Mouse (Mus musculus) hindbrain, embryonic 12.5 days (tissue): ENCODE measurements around the gene Rfwd3. TPM values are rescaled to one million over a fixed set of nuclear protein-coding genes. Genes with fewer than 3 reads are reported as not detected.
"Not testable (repeated sequence)": the region's sequence is repeated elsewhere in the genome, so short reads cannot be mapped to it uniquely, and the experiment has no call there.

Experiments used
- ATAC-seq: fragments of 200-750 bp; cut with Nextera tagmentation; 2 replicates; pipeline ENCODE4 v1.8.0; 2017; ENCODE audit warnings: moderate TSS enrichment; ENCODE audit not compliant: low FRiP score
- H3K27ac ChIP-seq: fragments of 300-500 bp; sonication (generic); 2 replicates; pipeline ENCODE4 v1.5.1; 2016; ENCODE audit warnings: mild to moderate bottlenecking
- H3K27me3 ChIP-seq: fragments of 300-500 bp; sonication (generic); 2 replicates; pipeline ENCODE4 v1.6.1; 2016; ENCODE audit warnings: mild to moderate bottlenecking
- H3K36me3 ChIP-seq: fragments of 300-500 bp; sonication (generic); 2 replicates; pipeline ENCODE4 v1.6.1; 2016; ENCODE audit warnings: mild to moderate bottlenecking
- H3K4me1 ChIP-seq: fragments of 300-500 bp; sonication (generic); 2 replicates; pipeline ENCODE4 v1.6.1; 2016
- H3K4me2 ChIP-seq: fragments of 300-500 bp; sonication (generic); replicated peaks from 2 replicates; pipeline ENCODE4 v1.6.1; 2016; ENCODE audit warnings: mild to moderate bottlenecking
- H3K4me3 ChIP-seq: fragments of 300-500 bp; sonication (generic); 2 replicates; pipeline ENCODE4 v1.5.1; 2016; ENCODE audit warnings: mild to moderate bottlenecking
- H3K9ac ChIP-seq: fragments of 300-500 bp; sonication (generic); 2 replicates; pipeline ENCODE4 v1.6.1; 2016; ENCODE audit warnings: mild to moderate bottlenecking, moderate library complexity
- H3K9me3 ChIP-seq: fragments of 300-500 bp; sonication (generic); replicated peaks from 2 replicates; pipeline ENCODE4 v1.6.1; 2016; ENCODE audit warnings: mild to moderate bottlenecking
- WGBS: fragments of 180-500 bp; shearing (Covaris S2); methylation state at CpG from one replicate; pipeline ENCODE4 v1.1.7; 2016; 5-methylcytosine and 5-hydroxymethylcytosine counted together
- polyA plus RNA-seq: library from polyadenylated mRNA; unstranded; fragments of >200 nt; fragmentation: Nextera tagmentation; extraction: Ambion mirVana; gene quantifications from 2 replicates; pipeline ENCODE4 v1.2.1, GENCODE M21; 2016

The Rfwd3 gene
- 53.5 and 56.0 TPM in 2 replicates for polyA plus RNA-seq

GRCm38 (mm10) chr8:111299821-111300568, at the start of gene Rfwd3:
Gene Rfwd3, minus strand, starts transcription at chr8:111300222.
- H3K36me3 ChIP-seq = peaks cover 18% of the 10 kb centered on the region
- under 1% methylated on average over 60 of the region's 67 CpGs for WGBS
- H3K4me1 ChIP-seq = peaks cover 14% of the 10 kb centered on the region
- no peaks in the 10 kb centered on the region for H3K9me3 ChIP-seq
- peak within 1 kb of the TSS; percentile 94 for H3K4me3 ChIP-seq
- peak within 1 kb of the TSS; percentile 89 for H3K9ac ChIP-seq
- H3K27ac ChIP-seq = peak within 1 kb of the TSS; percentile 85
- no peaks in the 10 kb centered on the region for H3K27me3 ChIP-seq
- ATAC-seq = peak; percentile 99
- H3K4me2 ChIP-seq = peak within 1 kb of the TSS; percentile 69

DNA sequence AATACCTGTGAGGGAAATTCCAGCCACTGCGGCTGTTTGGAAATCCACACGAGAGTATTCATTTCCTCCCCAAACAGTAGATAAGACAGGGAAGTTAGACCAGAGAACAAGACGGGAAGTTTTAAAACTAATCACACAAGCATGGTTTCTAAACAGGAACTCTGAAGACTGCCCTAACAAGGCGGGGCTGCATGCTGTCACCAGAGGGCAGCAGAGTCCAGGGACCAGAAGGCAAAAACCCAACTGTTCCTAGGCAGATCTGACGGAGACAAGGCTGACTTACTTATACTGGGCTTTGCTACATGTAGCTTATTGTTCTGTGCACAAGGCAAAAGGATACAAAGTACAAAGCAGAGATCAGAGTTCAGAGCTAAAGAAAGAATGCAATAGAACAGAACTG, 43.2 kb upstream of the Rfwd3 start:
- Histone ChIP-seq H3K9me3 (no peaks in the 10 kb centered on the region), H3K36me3 (no peaks in the 10 kb centered on the region), H3K4me2 (no peak overlapping the region), H3K9ac (no peak overlapping the region), H3K4me3 (no peak overlapping the region), H3K27me3 (peaks cover 19% of the 10 kb centered on the region; the same call in 1 of the 2 replicates), H3K27ac (no peak overlapping the region), H3K4me1 (no peaks in the 10 kb centered on the region)
- WGBS = 18% methylated on average over 5 of the region's 5 CpGs
- ATAC-seq = no peak

GRCm38 (mm10) chr8:111340186-111340585, 40.2 kb upstream of the Rfwd3 start:
- WGBS = 75% methylated on average over 3 of the region's 3 CpGs
- H3K27me3 ChIP-seq = peaks cover 29% of the 10 kb centered on the region
- H3K27ac ChIP-seq = no peak overlapping the region

DNA sequence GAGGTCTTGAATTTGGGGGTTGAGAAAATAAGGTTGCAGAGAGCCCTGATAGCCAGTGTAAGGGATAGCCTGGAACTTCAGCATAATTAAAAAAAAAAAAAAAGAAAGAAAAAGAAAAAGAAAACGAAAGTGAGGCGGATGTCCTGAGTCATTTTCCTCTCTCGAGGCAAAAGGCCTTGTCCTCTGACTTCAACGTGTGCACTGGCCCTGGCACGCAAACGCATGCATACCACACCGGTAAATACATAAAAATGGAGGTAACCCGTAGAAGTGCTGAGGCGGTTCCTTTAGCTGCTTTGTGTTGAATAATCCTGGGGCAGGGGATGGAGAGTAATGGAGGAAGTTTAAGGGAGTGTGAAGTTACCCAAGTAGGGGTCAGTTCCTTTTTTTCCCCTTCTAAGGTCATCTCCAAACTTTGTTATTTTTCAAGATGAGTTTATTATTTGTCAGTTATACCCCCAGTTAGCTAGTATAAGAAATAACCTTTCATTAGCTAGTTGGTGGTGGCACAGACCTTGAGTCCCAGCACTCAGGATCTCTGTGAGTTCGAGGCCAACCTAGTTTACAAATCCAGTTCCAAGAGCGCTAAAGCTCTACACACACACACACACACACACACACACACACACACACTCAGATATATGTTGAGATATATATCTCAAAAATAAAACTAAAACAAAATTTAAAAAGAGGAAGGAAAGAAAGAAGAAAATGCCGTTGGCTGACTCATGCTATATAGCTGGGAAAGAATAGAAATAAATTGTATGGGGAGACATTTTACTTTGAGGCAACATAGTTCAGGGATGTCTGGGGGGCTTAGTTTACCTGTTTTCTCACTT, 38.6 kb upstream of the Rfwd3 start:
- H3K27me3 ChIP-seq = peaks cover 29% of the 10 kb centered on the region
- H3K9ac ChIP-seq = no peak overlapping the region
- peaks cover 8% of the 10 kb centered on the region for H3K4me1 ChIP-seq
- ATAC-seq = no peak
- H3K36me3 ChIP-seq = no peaks in the 10 kb centered on the region
- WGBS = 43% methylated on average over 12 of the region's 12 CpGs
- H3K4me3 ChIP-seq = peak overlapping the region; percentile 32
- H3K4me2 ChIP-seq = peak overlapping the region; percentile 63
- no peak overlapping the region for H3K27ac ChIP-seq
- H3K9me3 ChIP-seq = no peaks in the 10 kb centered on the region

More at GRCm38 (mm10) chr8:111340186-111340585, 40.2 kb upstream of the Rfwd3 start:
- no peak overlapping the region for H3K4me3 ChIP-seq
- H3K9me3 ChIP-seq = no peaks in the 10 kb centered on the region
- no peak overlapping the region for H3K9ac ChIP-seq
- no peak overlapping the region for H3K4me2 ChIP-seq
- no peaks in the 10 kb centered on the region for H3K36me3 ChIP-seq
- H3K4me1 ChIP-seq = peaks cover 8% of the 10 kb centered on the region
- ATAC-seq = no peak

- Histone ChIP-seq H3K9me3 (no peaks in the 10 kb centered on the region), H3K4me3 (peak within 1 kb of the TSS; percentile 32), H3K4me1 (peaks cover 8% of the 10 kb centered on the region), H3K27ac (no peak within 1 kb of the TSS), H3K36me3 (no peaks in the 10 kb centered on the region), H3K27me3 (peaks cover 29% of the 10 kb centered on the region), H3K4me2 (peak within 1 kb of the TSS; percentile 63), H3K9ac (0 out of 2 replicates have a peak within 1 kb of the TSS, but pooled peaks have one; percentile 20)
- 1% methylated on average over 29 of the region's 29 CpGs for WGBS
- ATAC-seq = no peak
Observed at GRCm38 (mm10) chr8:111337890-111338347, 37.9 kb upstream of the Rfwd3 start, which contains the start of gene Mlkl. Gene Mlkl, minus strand, starts transcription at chr8:111338177.

GRCm38 (mm10) chr8:111337311-111337889, 37.4 kb upstream of the Rfwd3 start:
- no peak for ATAC-seq
- Histone ChIP-seq H3K27ac (no peak overlapping the region), H3K9ac (0 out of 2 replicates have a peak overlapping the region, but pooled peaks have one; percentile 20), H3K4me2 (peak overlapping the region; percentile 63), H3K4me1 (peaks cover 8% of the 10 kb centered on the region), H3K36me3 (no peaks in the 10 kb centered on the region), H3K4me3 (peak overlapping the region; percentile 32), H3K9me3 (no peaks in the 10 kb centered on the region), H3K27me3 (peaks cover 29% of the 10 kb centered on the region)
- 29% methylated on average over 17 of the region's 17 CpGs for WGBS

DNA sequence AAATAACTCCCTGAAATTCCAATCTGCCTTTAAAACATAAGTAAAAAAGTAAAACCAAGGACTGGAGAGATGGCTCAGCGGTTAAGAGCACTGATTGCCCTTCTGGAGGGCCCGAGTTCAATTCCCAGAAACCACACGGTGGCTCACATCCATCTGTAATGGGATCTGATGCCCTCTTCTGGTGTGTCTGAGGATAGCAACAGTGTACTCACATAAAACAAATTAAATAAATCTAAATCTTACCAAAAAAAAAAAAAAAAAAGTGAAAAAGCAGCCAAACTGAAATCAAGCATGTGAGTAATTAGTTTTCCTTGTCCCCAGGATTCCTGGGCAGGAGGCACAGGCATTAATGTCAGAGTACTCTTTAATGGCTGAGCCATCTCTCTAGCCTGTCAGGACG, 36.7 kb upstream of the Rfwd3 start:
- H3K27me3 ChIP-seq = peaks cover 29% of the 10 kb centered on the region
- H3K27ac ChIP-seq = no peak overlapping the region
- ATAC-seq = no peak
- no peaks in the 10 kb centered on the region for H3K9me3 ChIP-seq
- peaks cover 8% of the 10 kb centered on the region for H3K4me1 ChIP-seq
- no peaks in the 10 kb centered on the region for H3K36me3 ChIP-seq
- H3K4me3 ChIP-seq = no peak overlapping the region
- H3K4me2 ChIP-seq = no peak overlapping the region
- 80% methylated on average over 4 of the region's 4 CpGs for WGBS
- H3K9ac ChIP-seq = no peak overlapping the region

DNA sequence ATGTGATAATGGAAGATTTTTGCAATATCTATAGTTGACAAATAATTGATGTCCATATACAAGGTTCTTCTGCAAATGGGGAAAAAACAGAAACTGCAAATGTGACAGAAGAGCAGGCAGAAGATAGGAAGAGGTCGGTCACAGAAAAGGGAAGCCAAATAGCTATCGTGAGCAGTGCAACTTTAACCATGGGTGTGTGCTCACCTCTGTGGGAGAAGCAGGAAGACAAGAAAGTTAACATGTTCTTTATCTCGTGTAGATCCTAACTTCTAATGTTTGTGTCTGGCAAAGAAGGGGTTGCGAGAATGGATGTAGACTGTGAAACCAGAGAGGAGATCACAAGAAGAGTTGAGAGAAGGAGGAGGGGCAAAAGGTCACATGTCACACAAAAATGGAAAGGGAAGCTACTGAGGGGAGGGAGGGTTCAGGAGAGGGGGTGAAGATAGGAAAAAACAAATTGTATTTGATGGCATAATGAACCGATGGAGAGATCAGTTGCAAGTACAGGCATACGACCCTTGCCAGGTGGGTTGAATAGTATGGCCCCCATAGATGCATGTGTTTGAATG, 25.3 kb upstream of the Rfwd3 start:
- no peak for ATAC-seq
- Histone ChIP-seq H3K4me3 (no peak overlapping the region), H3K36me3 (no peaks in the 10 kb centered on the region), H3K4me1 (no peaks in the 10 kb centered on the region), H3K27me3 (no peaks in the 10 kb centered on the region), H3K9ac (no peak overlapping the region), H3K27ac (no peak overlapping the region), H3K4me2 (no peak overlapping the region), H3K9me3 (no peaks in the 10 kb centered on the region)
- WGBS = 82% methylated on average over 6 of the region's 6 CpGs

GRCm38 (mm10) chr8:111314729-111315128, 14.7 kb upstream of the Rfwd3 start:
- no peak for ATAC-seq
- H3K27me3 ChIP-seq = peaks cover 5% of the 10 kb centered on the region; the same call in 1 of the 2 replicates
- no peak overlapping the region for H3K4me3 ChIP-seq
- H3K27ac ChIP-seq = no peak overlapping the region
- no peak overlapping the region for H3K9ac ChIP-seq
- 89% methylated on average over 12 of the region's 12 CpGs for WGBS
- H3K36me3 ChIP-seq = no peaks in the 10 kb centered on the region
- H3K4me2 ChIP-seq = no peak overlapping the region
- H3K9me3 ChIP-seq = no peaks in the 10 kb centered on the region
- H3K4me1 ChIP-seq = no peaks in the 10 kb centered on the region

DNA sequence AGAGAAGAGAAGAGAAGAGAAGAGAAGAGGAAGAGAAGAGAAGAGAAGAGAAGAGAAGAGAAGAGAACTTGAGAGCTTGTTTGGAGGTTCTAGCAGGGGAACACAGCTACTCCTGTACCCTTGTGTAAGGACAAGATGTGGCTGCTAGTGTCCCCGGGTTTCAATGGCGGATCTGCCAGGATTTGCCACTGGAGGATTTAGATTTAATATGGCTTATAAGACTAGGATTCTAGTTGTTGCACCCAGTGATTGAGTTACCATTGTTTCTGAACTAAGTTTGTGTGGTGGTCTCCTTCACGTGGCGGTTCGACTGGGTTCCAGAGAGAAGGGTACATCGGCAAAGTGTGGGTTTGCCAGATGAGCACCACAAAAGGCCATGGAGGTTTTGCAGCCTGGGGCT, 13.9 kb upstream of the Rfwd3 start:
- not testable (repeated sequence) for H3K27me3 ChIP-seq, H3K27ac ChIP-seq, H3K4me1 ChIP-seq, H3K9me3 ChIP-seq, H3K4me2 ChIP-seq, H3K4me3 ChIP-seq, H3K36me3 ChIP-seq, ATAC-seq, H3K9ac ChIP-seq
- WGBS = 94% methylated on average over 6 of the region's 6 CpGs

DNA sequence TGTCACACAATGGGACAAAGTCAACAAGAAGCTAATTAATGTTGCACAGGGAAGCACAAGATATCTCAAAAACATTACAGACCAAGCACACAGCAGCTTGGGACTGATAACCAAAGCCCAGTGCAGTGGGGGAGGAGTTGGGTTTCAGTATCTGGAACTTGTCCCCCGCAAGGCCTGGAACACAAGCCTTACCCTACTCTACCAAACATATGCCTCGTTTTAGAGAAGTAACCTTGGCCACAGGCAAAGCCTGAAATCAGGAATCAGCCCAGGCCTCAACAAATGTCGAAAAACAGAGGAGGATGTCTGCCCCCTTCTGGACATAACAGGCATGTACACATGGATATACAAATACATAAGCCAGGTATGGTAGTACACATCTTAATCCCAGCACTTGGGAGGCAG, 12.7 kb upstream of the Rfwd3 start:
- Histone ChIP-seq H3K36me3 (no peaks in the 10 kb centered on the region), H3K4me3 (no peak overlapping the region), H3K9ac (no peak overlapping the region), H3K27me3 (no peaks in the 10 kb centered on the region), H3K27ac (no peak overlapping the region), H3K9me3 (no peaks in the 10 kb centered on the region), H3K4me1 (no peaks in the 10 kb centered on the region), H3K4me2 (no peak overlapping the region)
- 78% methylated on average over 3 of the region's 3 CpGs for WGBS
- no peak for ATAC-seq

DNA sequence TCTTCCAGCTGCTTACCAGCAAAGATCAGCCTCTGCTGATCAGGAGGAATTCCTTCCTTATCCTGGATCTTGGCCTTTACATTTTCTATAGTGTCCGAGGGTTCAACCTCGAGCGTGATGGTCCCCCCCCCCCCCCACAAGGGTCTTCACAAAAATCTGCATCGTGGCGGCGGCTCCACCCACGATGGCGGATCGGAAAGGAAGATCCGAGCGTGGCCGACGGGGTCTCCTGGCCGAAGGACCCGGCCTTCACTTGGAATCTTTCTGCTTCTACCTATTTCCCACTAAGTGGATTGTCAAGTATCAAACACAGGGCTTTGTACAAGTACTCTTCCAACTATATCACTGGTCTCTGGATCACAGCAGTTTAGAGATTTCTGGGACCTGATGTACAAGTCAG, 10.0 kb upstream of the Rfwd3 start:
- H3K27me3 ChIP-seq, H3K36me3 ChIP-seq, H3K4me3 ChIP-seq, H3K9ac ChIP-seq, ATAC-seq, H3K27ac ChIP-seq, H3K4me2 ChIP-seq, H3K9me3 ChIP-seq, H3K4me1 ChIP-seq: not testable (repeated sequence)
- 83% methylated on average over 15 of the region's 15 CpGs for WGBS
